Mouse (Mus musculus): ENCODE measurements around the gene Rcbtb1.
"Not testable (repeated sequence)": the region's sequence is repeated elsewhere in the genome, so short reads cannot be mapped to it uniquely, and the experiment has no call there.

Rcbtb1 gene

GRCm38 (mm10) chr14:59200711-59201603, at the start of gene Rcbtb1:
Gene Rcbtb1, plus strand, starts transcription at chr14:59201209.
- DNase-seq (ENCODE audit: inconsistent age in 2 of 2, low spot score in 1 of 2) = peak; percentile 96 to 98

- peak in 1 of 2 experiments; percentile 64 for DNase-seq (ENCODE audit: inconsistent age in 2 of 2, low spot score in 1 of 2)
These were observed 45.4 kb upstream of the Rcbtb1 start for GRCm38 (mm10) chr14:59155589-59155988.

- peak; percentile 16 to 87 for DNase-seq (ENCODE audit: inconsistent age in 2 of 2, low spot score in 1 of 2)
These were observed 43.9 kb upstream of the Rcbtb1 start for GRCm38 (mm10) chr14:59157016-59157698.

- no peak for DNase-seq (ENCODE audit: inconsistent age in 2 of 2, low spot score in 1 of 2)
These were observed 22.4 kb upstream of the Rcbtb1 start, which contains the start of gene Gm5142 for GRCm38 (mm10) chr14:59178649-59179048. Gene Gm5142, minus strand, starts transcription at chr14:59178749.

GRCm38 (mm10) chr14:59182732-59183131, 18.3 kb upstream of the Rcbtb1 start:
- DNase-seq (ENCODE audit: inconsistent age in 2 of 2, low spot score in 1 of 2) = no peak

GRCm38 (mm10) chr14:59185514-59185913, 15.5 kb upstream of the Rcbtb1 start:
- no peak for DNase-seq (ENCODE audit: inconsistent age in 2 of 2, low spot score in 1 of 2)

GRCm38 (mm10) chr14:59186121-59186520, 14.9 kb upstream of the Rcbtb1 start:
- no peak for DNase-seq (ENCODE audit: inconsistent age in 2 of 2, low spot score in 1 of 2)

- DNase-seq (ENCODE audit: inconsistent age in 2 of 2, low spot score in 1 of 2) = no peak
These were observed 701 bp downstream of the Rcbtb1 start for GRCm38 (mm10) chr14:59201604-59202215.

GRCm38 (mm10) chr14:59205461-59205860, 4.5 kb downstream of the Rcbtb1 start:
- DNase-seq (ENCODE audit: inconsistent age in 2 of 2, low spot score in 1 of 2) = no peak

- DNase-seq (ENCODE audit: inconsistent age in 2 of 2, low spot score in 1 of 2) = no peak
These were observed 5.1 kb downstream of the Rcbtb1 start for GRCm38 (mm10) chr14:59205976-59206583.

- no peak for DNase-seq (ENCODE audit: inconsistent age in 2 of 2, low spot score in 1 of 2)
These were observed 8.0 kb downstream of the Rcbtb1 start for GRCm38 (mm10) chr14:59209003-59209402.

GRCm38 (mm10) chr14:59209816-59210215, 8.8 kb downstream of the Rcbtb1 start:
- no peak for DNase-seq (ENCODE audit: inconsistent age in 2 of 2, low spot score in 1 of 2)

- no peak for DNase-seq (ENCODE audit: inconsistent age in 2 of 2, low spot score in 1 of 2)
These were observed 18.2 kb downstream of the Rcbtb1 start for GRCm38 (mm10) chr14:59219241-59219640.

- no peak for DNase-seq (ENCODE audit: inconsistent age in 2 of 2, low spot score in 1 of 2)
These were observed 25.2 kb downstream of the Rcbtb1 start for GRCm38 (mm10) chr14:59226240-59226639.

GRCm38 (mm10) chr14:59229822-59230221, 28.8 kb downstream of the Rcbtb1 start:
- no peak for DNase-seq (ENCODE audit: inconsistent age in 2 of 2, low spot score in 1 of 2)

- no peak for DNase-seq (ENCODE audit: inconsistent age in 2 of 2, low spot score in 1 of 2)
These were observed 29.4 kb downstream of the Rcbtb1 start for GRCm38 (mm10) chr14:59230331-59230966.

- DNase-seq (ENCODE audit: inconsistent age in 2 of 2, low spot score in 1 of 2) = peak; percentile 69 to 80
These were observed 31.0 kb downstream of the Rcbtb1 start for GRCm38 (mm10) chr14:59232003-59232402.

GRCm38 (mm10) chr14:59233635-59234034, 32.6 kb downstream of the Rcbtb1 start:
- DNase-seq (ENCODE audit: inconsistent age in 2 of 2, low spot score in 1 of 2) = no peak

- not testable (repeated sequence) for DNase-seq (ENCODE audit: inconsistent age in 2 of 2, low spot score in 1 of 2)
These were observed 49.3 kb downstream of the Rcbtb1 start for GRCm38 (mm10) chr14:59250350-59250749.

- DNase-seq (ENCODE audit: inconsistent age in 2 of 2, low spot score in 1 of 2) = not testable (repeated sequence)
These were observed 54.9 kb downstream of the Rcbtb1 start for GRCm38 (mm10) chr14:59255861-59256260.

GRCm38 (mm10) chr14:59260056-59260455, 59.0 kb downstream of the Rcbtb1 start, which contains the start of gene Gm6904:
Gene Gm6904, minus strand, starts transcription at chr14:59260216.
- DNase-seq (ENCODE audit: inconsistent age in 2 of 2, low spot score in 1 of 2) = peak in 1 of 2 experiments; percentile 43

Data from adrenal gland, adult (tissue).